Mouse (Mus musculus) lung, adult 2 months (tissue): Measurements from ENCODE around the gene Tmtc4.

Source experiments
- CTCF ChIP-seq: fragments of 200-500 bp; IDR thresholded peaks from 2 replicates; pipeline ENCODE4 v1.5.1; 2011; ENCODE audit warnings: mild to moderate bottlenecking, low read length, control low read depth; ENCODE audit not compliant: insufficient read depth
- POLR2A ChIP-seq: fragments of 200-500 bp; IDR thresholded peaks from 2 replicates; pipeline ENCODE4 v1.6.1; 2011; ENCODE audit warnings: low read depth, mild to moderate bottlenecking, control low read depth, low read length, borderline replicate concordance; ENCODE audit errors: extremely low read depth

- TF ChIP-seq POLR2A: no peak
- no peak for TF ChIP-seq CTCF
Observed at GRCm38 (mm10) chr14:123016310-123016709, 32.5 kb upstream of the Tmtc4 start.
